Mouse (Mus musculus) CH12.LX (cell line): Measurements from ENCODE around the gene Pofut2. TPM values are rescaled to one million over a fixed set of nuclear protein-coding genes. Genes with fewer than 3 reads are reported as not detected.

Experiments used
- DNase-seq: peaks from one replicate; pipeline ENCODE4 v3.0.0-alpha.2; 2013; ENCODE audit errors: extremely low read depth
- H3K27ac ChIP-seq: 2 replicates; pipeline ENCODE4 v1.5.1; 2012; ENCODE audit warnings: low read depth, mild to moderate bottlenecking, control low read depth, moderate library complexity; ENCODE audit not compliant: insufficient read depth
- H3K27me3 ChIP-seq: replicated peaks from 2 replicates; pipeline ENCODE3; 2012; ENCODE audit warnings: inconsistent platforms
- H3K36me3 ChIP-seq, 2 experiments: replicated peaks in 1 of 2; 2 replicates each; pipeline versions ENCODE3 to v1.6.1; 2012; ENCODE audit warnings: inconsistent platforms in 1 of 2, low read length in 1 of 2, mild to moderate bottlenecking in 1 of 2, mixed read lengths in 1 of 2, moderate library complexity in 1 of 2; ENCODE audit not compliant: control insufficient read depth in 1 of 2, insufficient read depth in 1 of 2
- H3K4me1 ChIP-seq, 2 experiments: 2 replicates each; pipeline ENCODE4 v1.6.1; 2012; ENCODE audit warnings: inconsistent platforms in 1 of 2, moderate library complexity in 1 of 2; ENCODE audit not compliant: insufficient read depth in 2 of 2, control insufficient read depth in 1 of 2
- H3K4me2 ChIP-seq: 2 replicates; pipeline ENCODE4 v1.6.1; 2012; ENCODE audit warnings: low read depth, mild to moderate bottlenecking, control low read depth; ENCODE audit not compliant: poor library complexity, insufficient read depth, severe bottlenecking
- H3K4me3 ChIP-seq, 3 experiments: fragments of 150-350 bp in 1 of 3; sonication (generic) in 1 of 3; replicated peaks in 1 of 3; 2 replicates each; pipeline versions ENCODE3 to v1.5.1; 2011 to 2012; ENCODE audit warnings: low read depth in 2 of 3, low read length in 2 of 3, mild to moderate bottlenecking in 2 of 3, moderate library complexity in 2 of 3, control low read depth in 1 of 3, improper control_type of control experiment in 1 of 3, inconsistent platforms in 1 of 3, mixed read lengths in 1 of 3; ENCODE audit not compliant: poor library complexity in 1 of 3
- H3K79me2 ChIP-seq: replicated peaks from 2 replicates; pipeline ENCODE4 v1.6.1; 2012; ENCODE audit warnings: mild to moderate bottlenecking, moderate library complexity; ENCODE audit not compliant: control insufficient read depth, poor library complexity, insufficient read depth, severe bottlenecking; ENCODE audit errors: extremely low read depth
- H3K9ac ChIP-seq: 2 replicates; pipeline ENCODE4 v1.6.1; 2012; ENCODE audit warnings: low read depth, mild to moderate bottlenecking, control low read depth, moderate library complexity; ENCODE audit not compliant: insufficient read depth
- H3K9me3 ChIP-seq: replicated peaks from 2 replicates; pipeline ENCODE3; 2012; ENCODE audit warnings: low read length, inconsistent platforms, mixed read lengths
- BHLHE40 ChIP-seq: IDR thresholded peaks from 2 replicates; pipeline ENCODE4 v1.6.1; 2011; ENCODE audit warnings: mild to moderate bottlenecking, low read depth, low read length, improper control_type of control experiment
- CHD2 ChIP-seq: IDR thresholded peaks from 2 replicates; pipeline ENCODE4 v1.6.1; 2011; ENCODE audit warnings: low read length, improper control_type of control experiment
- CTCF ChIP-seq, 2 experiments: IDR thresholded peaks in 1 of 2; conservative IDR thresholded peaks in 1 of 2; 2 replicates each; pipeline ENCODE4 v1.5.1; 2011 to 2012; ENCODE audit warnings: low read depth in 2 of 2, low read length in 2 of 2, improper control_type of control experiment in 1 of 2, inconsistent platforms in 1 of 2, mild to moderate bottlenecking in 1 of 2, moderate library complexity in 1 of 2
- JUND ChIP-seq: conservative IDR thresholded peaks from 2 replicates; pipeline ENCODE4 v1.6.1; 2011; ENCODE audit warnings: low read depth, low read length, improper control_type of control experiment
- KAT2A ChIP-seq: IDR thresholded peaks from 2 replicates; pipeline ENCODE4 v1.6.1; 2012; ENCODE audit warnings: low read length, improper control_type of control experiment, inconsistent platforms; ENCODE audit not compliant: insufficient replicate concordance
- MAFK ChIP-seq: IDR thresholded peaks from 2 replicates; pipeline ENCODE4 v1.6.1; 2011; ENCODE audit warnings: low read length, improper control_type of control experiment; ENCODE audit not compliant: insufficient replicate concordance
- MYC ChIP-seq: IDR thresholded peaks from 2 replicates; pipeline ENCODE4 v1.6.1; 2011; ENCODE audit warnings: low read depth, mild to moderate bottlenecking, improper control_type of control experiment, low read length
- PAX5 ChIP-seq: IDR thresholded peaks from 2 replicates; pipeline ENCODE4 v1.6.1; 2012; ENCODE audit warnings: low read length, inconsistent platforms, mixed read lengths
- POLR2A ChIP-seq: IDR thresholded peaks from 2 replicates; pipeline ENCODE4 v1.6.1; 2011; ENCODE audit warnings: low read depth, mild to moderate bottlenecking, improper control_type of control experiment, low read length
- POLR2AphosphoS2 ChIP-seq: IDR thresholded peaks from 2 replicates; pipeline ENCODE4 v1.6.1; 2011; ENCODE audit warnings: low read depth, low read length, improper control_type of control experiment
- RAD21 ChIP-seq: IDR thresholded peaks from 2 replicates; pipeline ENCODE4 v1.6.1; 2011; ENCODE audit warnings: low read depth, mild to moderate bottlenecking, low read length, improper control_type of control experiment, moderate library complexity
- SMC3 ChIP-seq: IDR thresholded peaks from 2 replicates; pipeline ENCODE4 v1.6.1; 2011; ENCODE audit warnings: low read depth, low read length, improper control_type of control experiment
- TBP ChIP-seq: conservative IDR thresholded peaks from 2 replicates; pipeline ENCODE4 v1.6.1; 2011; ENCODE audit warnings: low read depth, low read length, improper control_type of control experiment
- TCF12 ChIP-seq: IDR thresholded peaks from 2 replicates; pipeline ENCODE4 v1.6.1; 2014; ENCODE audit warnings: low read depth, mild to moderate bottlenecking, inconsistent platforms, low read length, improper control_type of control experiment
- dilution Hi-C: fragments of 300-500 bp; cut with MboI; formaldehyde crosslinking; loops from 2 replicates; pipeline ENCODE4 v1.14.3; 2020; ENCODE audit warnings: low sequenced_read_pairs; ENCODE audit not compliant: extremely low pct_unique_long_range_greater_than_20kb, extremely low pct_ligation_motif_present
- in situ Hi-C: fragments of 300-500 bp; cut with MboI; formaldehyde crosslinking; loops from 3 replicates; pipeline ENCODE4 v1.14.3; 2019; ENCODE audit warnings: low sequenced_read_pairs, low pct_ligation_motif_present, low pct_unique_long_range_greater_than_20kb, mixed read lengths
- polyA plus RNA-seq: library from polyadenylated mRNA; unstranded; fragments of >175 nt; gene quantifications from 2 replicates; pipeline ENCODE4 v1.2.1, GENCODE M21; 2012; ENCODE audit warnings: low read depth; ENCODE audit not compliant: insufficient read length
- total RNA-seq, 2 experiments: library from RNA; depleted of rRNA; stranded (reverse); fragments of 300-350 nt in 1 of 2; fragments of >200 nt in 1 of 2; gene quantifications; 2 replicates each; pipeline ENCODE4 v1.2.3; 2012 to 2014

Gene Pofut2
- total and polyA plus RNA-seq, 3 experiments = 13.6 to 23.4 (median 22.0) TPM

- dilution Hi-C loops = no loop called here
- Histone ChIP-seq H3K4me3 (no peak overlapping the region), H3K4me1 (no peaks in the 10 kb centered on the region), H3K27ac (no peak overlapping the region), H3K4me2 (no peak overlapping the region), H3K36me3 (no peaks in the 10 kb centered on the region)
- in situ Hi-C loops = no loop called here
- TF ChIP-seq CHD2 (peak; percentile 58; the same call in 1 of the 2 replicates), KAT2A (no peak)
- TF ChIP-seq, all 38 proteins: peak for 1
- Histone ChIP-seq H3K9ac (no peak overlapping the region), H3K79me2 (no peaks in the 10 kb centered on the region), H3K9me3 (peaks cover 3% of the 10 kb centered on the region), H3K27me3 (peaks cover 59% of the 10 kb centered on the region)
- no peak for DNase-seq
These were observed 25.8 kb upstream of the Pofut2 start for GRCm38 (mm10) chr10:77233230-77233629.

- H3K36me3 ChIP-seq = no peaks in the 10 kb centered on the region
- H3K4me3 ChIP-seq = no peak overlapping the region
- DNase-seq = no peak
- no peak overlapping the region for H3K9ac ChIP-seq
- no peak overlapping the region for H3K27ac ChIP-seq
- no peaks in the 10 kb centered on the region for H3K79me2 ChIP-seq
- peaks cover 61% of the 10 kb centered on the region for H3K27me3 ChIP-seq
- in situ Hi-C loops = no loop called here
- TF ChIP-seq MYC (no peak), SMC3 (no peak), POLR2A (no peak), RAD21 (no peak), BHLHE40 (no peak), KAT2A (no peak), TCF12 (no peak), POLR2AphosphoS2 (no peak), MAFK (no peak), TBP (no peak), JUND (no peak), PAX5 (no peak), CTCF (conservative IDR thresholded peaks at IDR 0.05 in 1 of 2, IDR thresholded peaks at IDR 0.05 in 1 of 2; ENCODE audit: low read depth in 2 of 2, low read length in 2 of 2) (no peak)
- H3K4me1 ChIP-seq = no peaks in the 10 kb centered on the region
- dilution Hi-C loops = no loop called here
- peaks cover 3% of the 10 kb centered on the region for H3K9me3 ChIP-seq
- H3K4me2 ChIP-seq = no peak overlapping the region
These were observed 23.9 kb upstream of the Pofut2 start for GRCm38 (mm10) chr10:77234991-77235616.
